Mouse (Mus musculus) MEL (cell line): ENCODE measurements around the gene Osbpl3. TPM values are rescaled to one million over a fixed set of nuclear protein-coding genes. Genes with fewer than 3 reads are reported as not detected.
A peak's percentile ranks its signal among the peaks of the same experiment; 100 is the strongest.

Experiments
- DNase-seq: peaks from one replicate; pipeline ENCODE4 v3.0.0; 2011; ENCODE audit warnings: low read depth, low spot score
- H3K27ac ChIP-seq: 2 replicates; pipeline ENCODE4 v1.5.1; 2012; ENCODE audit warnings: low read depth, mild to moderate bottlenecking, control low read depth, low read length, moderate library complexity; ENCODE audit not compliant: control insufficient read depth
- H3K27me3 ChIP-seq, 2 experiments: fragments of 150-350 bp in 1 of 2; sonication (generic) in 1 of 2; 2 replicates each; pipeline ENCODE4 v1.6.1; 2012; ENCODE audit warnings: low read length in 2 of 2, mild to moderate bottlenecking in 2 of 2, improper control_type of control experiment in 1 of 2, moderate library complexity in 1 of 2; ENCODE audit not compliant: insufficient read depth in 2 of 2, control insufficient read depth in 1 of 2
- H3K36me3 ChIP-seq, 2 experiments: 2 replicates each; pipeline ENCODE4 v1.6.1; 2012 to 2014; ENCODE audit warnings: low read length in 2 of 2, improper control_type of control experiment in 1 of 2, inconsistent platforms in 1 of 2, mild to moderate bottlenecking in 1 of 2; ENCODE audit not compliant: insufficient read depth in 2 of 2, control insufficient read depth in 1 of 2
- H3K4me1 ChIP-seq, 2 experiments: fragments of 150-350 bp in 1 of 2; sonication (generic) in 1 of 2; 2 replicates each; pipeline ENCODE4 v1.6.1; 2012; ENCODE audit warnings: low read length in 2 of 2, improper control_type of control experiment in 1 of 2, mild to moderate bottlenecking in 1 of 2; ENCODE audit not compliant: insufficient read depth in 2 of 2, control insufficient read depth in 1 of 2
- H3K4me3 ChIP-seq, 2 experiments: fragments of 150-350 bp in 1 of 2; sonication (generic) in 1 of 2; 2 replicates each; pipeline ENCODE4 v1.5.1; 2012; ENCODE audit warnings: low read depth in 2 of 2, low read length in 2 of 2, mild to moderate bottlenecking in 2 of 2, moderate library complexity in 2 of 2, control low read depth in 1 of 2, improper control_type of control experiment in 1 of 2; ENCODE audit not compliant: control insufficient read depth in 1 of 2, insufficient read depth in 1 of 2
- H3K79me2 ChIP-seq: 2 replicates; pipeline ENCODE4 v1.6.1; 2012; ENCODE audit warnings: mild to moderate bottlenecking, low read length, moderate library complexity; ENCODE audit not compliant: control insufficient read depth, poor library complexity, insufficient read depth
- H3K9ac ChIP-seq: 2 replicates; pipeline ENCODE4 v1.6.1; 2012; ENCODE audit warnings: low read depth, mild to moderate bottlenecking, control low read depth, low read length, moderate library complexity; ENCODE audit not compliant: control insufficient read depth, poor library complexity, severe bottlenecking
- H3K9me3 ChIP-seq: fragments of 150-350 bp; sonication (generic); replicated peaks from 2 replicates; pipeline ENCODE4 v1.6.1; 2012; ENCODE audit warnings: mild to moderate bottlenecking, low read length, improper control_type of control experiment, moderate library complexity; ENCODE audit not compliant: insufficient read depth
- BHLHE40 ChIP-seq: IDR thresholded peaks from 2 replicates; pipeline ENCODE4 v1.6.1; 2012; ENCODE audit warnings: low read depth, mild to moderate bottlenecking, inconsistent platforms, low read length, improper control_type of control experiment, borderline replicate concordance
- CHD1 ChIP-seq: IDR thresholded peaks from 2 replicates; pipeline ENCODE4 v1.6.1; 2012; ENCODE audit warnings: low read depth, mild to moderate bottlenecking, inconsistent platforms, low read length, improper control_type of control experiment
- CTCF ChIP-seq, 3 experiments: IDR thresholded peaks in 2 of 3; conservative IDR thresholded peaks in 1 of 3; 2 replicates each; pipeline ENCODE4 v1.5.1; 2011 to 2012; ENCODE audit warnings: low read length in 3 of 3, low read depth in 2 of 3, mild to moderate bottlenecking in 2 of 3, improper control_type of control experiment in 1 of 3, inconsistent platforms in 1 of 3, mixed read lengths in 1 of 3, moderate library complexity in 1 of 3; ENCODE audit not compliant: control insufficient read depth in 1 of 3, insufficient read depth in 1 of 3, poor library complexity in 1 of 3, severe bottlenecking in 1 of 3
- ELF1 ChIP-seq: IDR thresholded peaks from 2 replicates; pipeline ENCODE4 v1.6.1; 2014; ENCODE audit warnings: low read depth, mild to moderate bottlenecking, inconsistent platforms, low read length, improper control_type of control experiment, moderate library complexity
- EP300 ChIP-seq, 2 experiments: IDR thresholded peaks; 2 replicates each; pipeline ENCODE4 v1.6.1; 2011; ENCODE audit warnings: improper control_type of control experiment in 2 of 2, low read length in 2 of 2, low read depth in 1 of 2, mild to moderate bottlenecking in 1 of 2
- ETS1 ChIP-seq: IDR thresholded peaks from 2 replicates; pipeline ENCODE4 v1.6.1; 2012; ENCODE audit warnings: low read depth, mild to moderate bottlenecking, inconsistent platforms, low read length, improper control_type of control experiment, moderate library complexity
- GABPA ChIP-seq: IDR thresholded peaks from 2 replicates; pipeline ENCODE4 v1.6.1; 2012; ENCODE audit warnings: low read depth, mild to moderate bottlenecking, inconsistent platforms, low read length, improper control_type of control experiment, moderate library complexity
- GATA1 ChIP-seq: IDR thresholded peaks from 2 replicates; pipeline ENCODE4 v1.6.1; 2011; ENCODE audit warnings: low read depth, low read length, improper control_type of control experiment
- JUND ChIP-seq: IDR thresholded peaks from 2 replicates; pipeline ENCODE4 v1.6.1; 2011; ENCODE audit warnings: low read depth, mild to moderate bottlenecking, improper control_type of control experiment, low read length
- KAT2A ChIP-seq: conservative IDR thresholded peaks from 2 replicates; pipeline ENCODE4 v1.6.1; 2012; ENCODE audit warnings: low read depth, low read length, improper control_type of control experiment, inconsistent platforms
- MAFK ChIP-seq: IDR thresholded peaks from 2 replicates; pipeline ENCODE4 v1.6.1; 2011; ENCODE audit warnings: low read depth, mild to moderate bottlenecking, low read length, improper control_type of control experiment, borderline replicate concordance
- MAX ChIP-seq: IDR thresholded peaks from 2 replicates; pipeline ENCODE4 v1.6.1; 2011; ENCODE audit warnings: low read length, improper control_type of control experiment
- MAZ ChIP-seq: IDR thresholded peaks from 2 replicates; pipeline ENCODE4 v1.6.1; 2012; ENCODE audit warnings: low read depth, mild to moderate bottlenecking, inconsistent platforms, low read length, improper control_type of control experiment
- MEF2A ChIP-seq: IDR thresholded peaks from 2 replicates; pipeline ENCODE4 v1.6.1; 2014; ENCODE audit warnings: low read depth, mild to moderate bottlenecking, inconsistent platforms, low read length, improper control_type of control experiment; ENCODE audit not compliant: poor library complexity, insufficient replicate concordance, severe bottlenecking; ENCODE audit errors: extremely low read depth
- MXI1 ChIP-seq: IDR thresholded peaks from 2 replicates; pipeline ENCODE4 v1.6.1; 2011; ENCODE audit warnings: mild to moderate bottlenecking, low read depth, low read length, improper control_type of control experiment
- MYB ChIP-seq: IDR thresholded peaks from 2 replicates; pipeline ENCODE4 v1.6.1; 2011; ENCODE audit warnings: mild to moderate bottlenecking, low read depth, low read length, improper control_type of control experiment
- MYC ChIP-seq: IDR thresholded peaks from 2 replicates; pipeline ENCODE4 v1.6.1; 2011; ENCODE audit warnings: low read depth, mild to moderate bottlenecking, low read length, improper control_type of control experiment, moderate library complexity
- NELFE ChIP-seq: IDR thresholded peaks from 2 replicates; pipeline ENCODE4 v1.6.1; 2011; ENCODE audit warnings: low read depth, low read length, improper control_type of control experiment
- NRF1 ChIP-seq: IDR thresholded peaks from 2 replicates; pipeline ENCODE4 v1.6.1; 2014; ENCODE audit warnings: low read depth, mild to moderate bottlenecking, inconsistent platforms, low read length, improper control_type of control experiment, moderate library complexity; ENCODE audit not compliant: poor library complexity, insufficient read depth, severe bottlenecking
- POLR2A ChIP-seq, 2 experiments: IDR thresholded peaks; 2 replicates each; pipeline ENCODE4 v1.6.1; 2011 to 2012; ENCODE audit warnings: low read length in 2 of 2, mild to moderate bottlenecking in 2 of 2, control low read depth in 1 of 2, improper control_type of control experiment in 1 of 2, low read depth in 1 of 2, moderate library complexity in 1 of 2; ENCODE audit not compliant: control insufficient read depth in 1 of 2, insufficient read depth in 1 of 2, poor library complexity in 1 of 2
- POLR2AphosphoS2 ChIP-seq: IDR thresholded peaks from 2 replicates; pipeline ENCODE4 v1.6.1; 2011; ENCODE audit warnings: low read length, improper control_type of control experiment
- POLR2AphosphoS5 ChIP-seq: IDR thresholded peaks from 2 replicates; pipeline ENCODE4 v1.6.1; 2012; ENCODE audit warnings: low read depth, borderline replicate concordance, mild to moderate bottlenecking, inconsistent platforms, low read length, moderate library complexity, mixed read lengths
- RAD21 ChIP-seq: IDR thresholded peaks from 2 replicates; pipeline ENCODE4 v1.6.1; 2011; ENCODE audit warnings: mild to moderate bottlenecking, low read depth, low read length, improper control_type of control experiment
- RCOR1 ChIP-seq: IDR thresholded peaks from 2 replicates; pipeline ENCODE4 v1.6.1; 2012; ENCODE audit warnings: low read depth, mild to moderate bottlenecking, inconsistent platforms, low read length, improper control_type of control experiment
- SIN3A ChIP-seq: IDR thresholded peaks from 2 replicates; pipeline ENCODE4 v1.6.1; 2012; ENCODE audit warnings: low read length, improper control_type of control experiment, inconsistent platforms
- SMC3 ChIP-seq: IDR thresholded peaks from 2 replicates; pipeline ENCODE4 v1.6.1; 2011; ENCODE audit warnings: low read depth, low read length, improper control_type of control experiment
- TAL1 ChIP-seq: IDR thresholded peaks from 2 replicates; pipeline ENCODE4 v1.6.1; 2012; ENCODE audit warnings: mild to moderate bottlenecking, inconsistent platforms, low read length, moderate library complexity, mixed read lengths
- TBP ChIP-seq: IDR thresholded peaks from 2 replicates; pipeline ENCODE4 v1.8.0; 2011; ENCODE audit warnings: low read depth, low read length, improper control_type of control experiment
- TCF12 ChIP-seq: IDR thresholded peaks from 2 replicates; pipeline ENCODE4 v1.6.1; 2014; ENCODE audit warnings: low read depth, mild to moderate bottlenecking, inconsistent platforms, low read length, improper control_type of control experiment, moderate library complexity
- UBTF ChIP-seq: IDR thresholded peaks from 2 replicates; pipeline ENCODE4 v1.6.1; 2012; ENCODE audit warnings: low read depth, mild to moderate bottlenecking, inconsistent platforms, low read length, improper control_type of control experiment, moderate library complexity, borderline replicate concordance; ENCODE audit not compliant: insufficient read depth
- USF1 ChIP-seq: IDR thresholded peaks from 2 replicates; pipeline ENCODE4 v1.6.1; 2014; ENCODE audit warnings: low read depth, mild to moderate bottlenecking, inconsistent platforms, low read length, improper control_type of control experiment, moderate library complexity
- USF2 ChIP-seq, 2 experiments: IDR thresholded peaks; 2 replicates each; pipeline ENCODE4 v1.6.1; 2011 to 2012; ENCODE audit warnings: improper control_type of control experiment in 2 of 2, low read length in 2 of 2, borderline replicate concordance in 1 of 2, inconsistent platforms in 1 of 2, low read depth in 1 of 2, mild to moderate bottlenecking in 1 of 2; ENCODE audit not compliant: insufficient read depth in 1 of 2
- ZC3H11A ChIP-seq: IDR thresholded peaks from 2 replicates; pipeline ENCODE4 v1.6.1; 2012; ENCODE audit warnings: low read depth, mild to moderate bottlenecking, inconsistent platforms, low read length, improper control_type of control experiment
- ZKSCAN1 ChIP-seq: IDR thresholded peaks from 2 replicates; pipeline ENCODE4 v1.6.1; 2012; ENCODE audit warnings: low read depth, mild to moderate bottlenecking, inconsistent platforms, low read length, improper control_type of control experiment, moderate library complexity
- ZMIZ1 ChIP-seq: IDR thresholded peaks from 2 replicates; pipeline ENCODE4 v1.6.1; 2012; ENCODE audit warnings: low read depth, mild to moderate bottlenecking, inconsistent platforms, low read length, improper control_type of control experiment, moderate library complexity
- ZNF384 ChIP-seq: IDR thresholded peaks from 2 replicates; pipeline ENCODE4 v1.6.1; 2012; ENCODE audit warnings: low read depth, mild to moderate bottlenecking, inconsistent platforms, low read length, improper control_type of control experiment
- polyA plus RNA-seq, 2 experiments: library from polyadenylated mRNA; stranded (reverse) in 1 of 2; unstranded in 1 of 2; fragments of >175 nt in 1 of 2; fragments of >200 nt in 1 of 2; gene quantifications; 2 replicates each; pipeline versions ENCODE4 v1.2.1 to v1.2.4; 2012; ENCODE audit warnings: low replicate concordance in 2 of 2, low read depth in 1 of 2; ENCODE audit not compliant: insufficient read length in 2 of 2, insufficient read depth in 1 of 2, missing spikeins in 1 of 2
- total RNA-seq: library from RNA; depleted of rRNA; stranded (reverse); fragments of 300-350 nt; gene quantifications from 2 replicates; pipeline ENCODE4 v1.2.3, GENCODE M21; 2012

Gene Osbpl3
- total and polyA plus RNA-seq, 3 experiments, result 4.9 to 5.6 TPM; not detected in 1

DNA sequence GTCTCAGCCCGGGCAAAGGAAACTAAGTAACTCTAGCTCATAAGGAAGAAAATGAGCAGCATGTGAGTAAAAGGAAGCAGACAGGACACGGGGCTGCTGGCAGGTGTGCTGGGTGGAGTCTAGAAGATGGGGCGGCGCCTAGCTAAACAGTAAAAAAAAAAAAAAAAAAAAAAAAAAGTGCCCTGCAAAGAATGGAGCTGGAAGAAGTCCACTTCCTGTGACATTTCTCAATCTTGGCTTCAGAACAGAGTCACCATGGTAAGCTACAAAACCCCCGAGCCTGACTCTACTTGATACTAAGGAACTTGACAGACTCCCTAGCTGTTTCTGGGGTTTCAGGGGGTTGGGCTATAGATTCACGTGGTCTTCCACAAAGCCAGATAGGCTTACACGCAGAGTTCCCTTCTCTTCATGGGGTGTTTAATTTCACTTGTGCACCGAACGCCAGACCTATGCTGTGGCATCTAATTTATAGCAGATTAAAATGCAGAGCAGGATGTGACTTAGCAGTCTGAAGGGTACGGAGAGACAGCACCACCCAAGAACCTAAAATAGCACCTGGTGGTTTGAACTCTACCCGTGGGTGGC, 74.4 kb downstream of the Osbpl3 start:
- H3K27ac ChIP-seq, result peak overlapping the region; percentile 64
- TF ChIP-seq MAZ (peak; percentile 49; the same call in 1 of the 2 replicates), MAFK (no peak), SIN3A (peak; percentile 66), MEF2A (peak; percentile 90; the same call in 1 of the 2 replicates), NRF1 (no peak), NELFE (no peak), CTCF (IDR thresholded peaks at IDR 0.05 in 2 of 3, conservative IDR thresholded peaks at IDR 0.05 in 1 of 3; ENCODE audit: control insufficient read depth in 1 of 3, insufficient read depth in 1 of 3, low read depth in 2 of 3, low read length in 3 of 3, poor library complexity in 1 of 3, severe bottlenecking in 1 of 3) (no peak), ZNF384 (peak; percentile 99), ZKSCAN1 (no peak), ZMIZ1 (no peak), MYC (peak; percentile 64; the same call in 1 of the 2 replicates), BHLHE40 (no peak), SMC3 (no peak), USF2 (IDR thresholded peaks at IDR 0.05; ENCODE audit: borderline replicate concordance in 1 of 2, insufficient read depth in 1 of 2, low read depth in 1 of 2, low read length in 2 of 2) (0 out of 4 replicates have a peak, but pooled peaks of 1 of the 2 experiments have one; percentile 20), GABPA (no peak), MXI1 (peak; percentile 85), RCOR1 (no peak), POLR2AphosphoS5 (no peak), MAX (peak; percentile 65; the same call in 1 of the 2 replicates), TCF12 (no peak; the same call in 1 of the 2 replicates), USF1 (peak; percentile 81), ELF1 (no peak), TAL1 (no peak), ZC3H11A (0 out of 2 replicates have a peak, but pooled peaks have one; percentile 9), CHD1 (no peak), TBP (no peak), POLR2AphosphoS2 (no peak), GATA1 (no peak; the same call in 1 of the 2 replicates), JUND (no peak), POLR2A (IDR thresholded peaks at IDR 0.05; ENCODE audit: control insufficient read depth in 1 of 2, insufficient read depth in 1 of 2, low read depth in 1 of 2, low read length in 2 of 2, poor library complexity in 1 of 2) (peak in 1 of 2 experiments; percentile 40; a peak in 1 of 4 replicates), RAD21 (no peak), KAT2A (no peak), UBTF (no peak), MYB (no peak), EP300 (IDR thresholded peaks at IDR 0.05; ENCODE audit: low read depth in 1 of 2, low read length in 2 of 2) (peak in 1 of 2 experiments; percentile 42; a peak in 2 of 4 replicates), ETS1 (peak; percentile 66; the same call in 1 of the 2 replicates)

More for the DNA sequence above, 74.4 kb downstream of the Osbpl3 start:
- Histone ChIP-seq H3K4me1 (peaks cover 16 to 17% of the 10 kb centered on the region in 2 experiments), H3K9ac (peak overlapping the region; percentile 41), H3K27me3 (no peaks in the 10 kb centered on the region), H3K4me3 (peak overlapping the region; percentile 61 to 73), H3K36me3 (peaks cover 0 to 16% of the 10 kb centered on the region in 2 experiments; a peak in 2 of 4 replicates), H3K9me3 (no peaks in the 10 kb centered on the region), H3K79me2 (no peaks in the 10 kb centered on the region)
- DNase-seq, result peak; percentile 89
